Mouse (Mus musculus) frontal cortex, adult (tissue): ENCODE measurements around the gene Epb41l4b.

Source experiments
- ATAC-seq: cut with Nextera tagmentation; 2 replicates; pipeline ENCODE4 v1.9.2; 2017; ENCODE audit warnings: mild to moderate bottlenecking, moderate library complexity, mixed read lengths; ENCODE audit not compliant: low TSS enrichment

Gene Epb41l4b

GRCm38 (mm10) chr4:57060319-57060831 is 82.9 kb downstream of the Epb41l4b start:
- ATAC-seq: no peak

- no peak for ATAC-seq
Measured at GRCm38 (mm10) chr4:57058623-57059022, 84.6 kb downstream of the Epb41l4b start.

- ATAC-seq: no peak
Measured at GRCm38 (mm10) chr4:57057637-57058036, 85.6 kb downstream of the Epb41l4b start.

- no peak for ATAC-seq
Measured at GRCm38 (mm10) chr4:57055635-57056034, 87.6 kb downstream of the Epb41l4b start.

- peak; percentile 39 for ATAC-seq
Measured at GRCm38 (mm10) chr4:57049281-57049921, 93.8 kb downstream of the Epb41l4b start.

- peak; percentile 38; the same call in 1 of the 2 replicates for ATAC-seq
Measured at GRCm38 (mm10) chr4:57048566-57048965, 94.7 kb downstream of the Epb41l4b start.

GRCm38 (mm10) chr4:57046160-57046571 is 97.1 kb downstream of the Epb41l4b start:
- ATAC-seq: peak; percentile 75

- no peak for ATAC-seq
Measured at GRCm38 (mm10) chr4:57043621-57044020, 99.6 kb downstream of the Epb41l4b start.

GRCm38 (mm10) chr4:57041661-57042060 is 101.6 kb downstream of the Epb41l4b start:
- ATAC-seq: no peak

GRCm38 (mm10) chr4:57041211-57041610 is 102.0 kb downstream of the Epb41l4b start:
- ATAC-seq: no peak

- ATAC-seq: no peak
Measured at GRCm38 (mm10) chr4:57040481-57040880, 102.8 kb downstream of the Epb41l4b start.

- peak; percentile 78 for ATAC-seq
Measured at GRCm38 (mm10) chr4:57039127-57040031, 103.9 kb downstream of the Epb41l4b start.

- ATAC-seq: no peak
Measured at GRCm38 (mm10) chr4:57037554-57037953, 105.7 kb downstream of the Epb41l4b start.

GRCm38 (mm10) chr4:57034169-57034568 is 109.1 kb downstream of the Epb41l4b start:
- no peak for ATAC-seq

GRCm38 (mm10) chr4:57031440-57031839 is 111.8 kb downstream of the Epb41l4b start:
- ATAC-seq: no peak

GRCm38 (mm10) chr4:57027954-57028353 is 115.3 kb downstream of the Epb41l4b start:
- peak; percentile 83 for ATAC-seq

- ATAC-seq: no peak
Measured at GRCm38 (mm10) chr4:57023527-57023926, 119.7 kb downstream of the Epb41l4b start.

GRCm38 (mm10) chr4:57021288-57021687 is 121.9 kb downstream of the Epb41l4b start:
- no peak for ATAC-seq

- ATAC-seq: peak; percentile 77
Measured at GRCm38 (mm10) chr4:57017229-57017628, 126.0 kb downstream of the Epb41l4b start.

- no peak for ATAC-seq
Measured at GRCm38 (mm10) chr4:57016366-57017171, 126.7 kb downstream of the Epb41l4b start.

GRCm38 (mm10) chr4:57015032-57015431 is 128.2 kb downstream of the Epb41l4b start:
- no peak for ATAC-seq
